Mouse (Mus musculus) embryonic facial prominence, embryonic 13.5 days (tissue): ENCODE measurements at regions not wholly inside any gene's neighbourhood (a gene's known extent, or its start where the extent isn't known, plus 50 kb on each side); places are given as distances from the start of the nearest gene placed in this dataset.
"Not testable (repeated sequence)": the region's sequence is repeated elsewhere in the genome, so short reads cannot be mapped to it uniquely, and the experiment has no call there.

ENCODE experiments used
- ATAC-seq: fragments of 200-750 bp; cut with Nextera tagmentation; 2 replicates; pipeline ENCODE4 v1.8.0; 2017; ENCODE audit warnings: low read depth; ENCODE audit not compliant: insufficient number of reproducible peaks, insufficient read depth, low FRiP score, low TSS enrichment
- H3K27ac ChIP-seq: fragments of 300-500 bp; sonication (generic); 2 replicates; pipeline ENCODE4 v1.5.1; 2015; ENCODE audit warnings: moderate library complexity, mild to moderate bottlenecking, inconsistent platforms
- H3K27me3 ChIP-seq: fragments of 300-500 bp; sonication (generic); 2 replicates; pipeline ENCODE4 v1.6.1; 2015; ENCODE audit warnings: mild to moderate bottlenecking, inconsistent platforms
- H3K36me3 ChIP-seq: fragments of 300-500 bp; sonication (generic); 2 replicates; pipeline ENCODE4 v1.6.1; 2015; ENCODE audit warnings: mild to moderate bottlenecking, inconsistent platforms
- H3K4me1 ChIP-seq: fragments of 300-500 bp; sonication (generic); 2 replicates; pipeline ENCODE4 v1.6.1; 2015; ENCODE audit warnings: inconsistent platforms
- H3K4me2 ChIP-seq: fragments of 300-500 bp; sonication (generic); 2 replicates; pipeline ENCODE4 v1.6.1; 2015; ENCODE audit warnings: moderate library complexity, mild to moderate bottlenecking, inconsistent platforms
- H3K4me3 ChIP-seq: fragments of 300-500 bp; sonication (generic); 2 replicates; pipeline ENCODE4 v1.5.1; 2015; ENCODE audit warnings: mild to moderate bottlenecking, inconsistent platforms
- H3K9ac ChIP-seq: fragments of 300-500 bp; sonication (generic); 2 replicates; pipeline ENCODE4 v1.6.1; 2015; ENCODE audit warnings: mild to moderate bottlenecking, inconsistent platforms
- H3K9me3 ChIP-seq: fragments of 300-500 bp; sonication (generic); 2 replicates; pipeline ENCODE4 v1.6.1; 2016; ENCODE audit warnings: inconsistent platforms
- WGBS: fragments of 180-500 bp; shearing (Covaris S2); methylation state at CpG from one replicate; pipeline ENCODE4 v1.1.7; 2015; ENCODE audit warnings: mixed read lengths; 5-methylcytosine and 5-hydroxymethylcytosine counted together

- Histone ChIP-seq H3K4me3 (no peak overlapping the region), H3K36me3 (no peaks in the 10 kb centered on the region), H3K27ac (no peak overlapping the region), H3K9me3 (no peaks in the 10 kb centered on the region), H3K4me2 (no peak overlapping the region), H3K4me1 (no peaks in the 10 kb centered on the region), H3K9ac (no peak overlapping the region), H3K27me3 (peaks cover 78% of the 10 kb centered on the region)
- 56% methylated on average over 8 of the region's 8 CpGs for WGBS
- no peak for ATAC-seq
Measured at GRCm38 (mm10) chr8:12451857-12452256, 56.8 kb downstream of the Sox1 start.

DNA sequence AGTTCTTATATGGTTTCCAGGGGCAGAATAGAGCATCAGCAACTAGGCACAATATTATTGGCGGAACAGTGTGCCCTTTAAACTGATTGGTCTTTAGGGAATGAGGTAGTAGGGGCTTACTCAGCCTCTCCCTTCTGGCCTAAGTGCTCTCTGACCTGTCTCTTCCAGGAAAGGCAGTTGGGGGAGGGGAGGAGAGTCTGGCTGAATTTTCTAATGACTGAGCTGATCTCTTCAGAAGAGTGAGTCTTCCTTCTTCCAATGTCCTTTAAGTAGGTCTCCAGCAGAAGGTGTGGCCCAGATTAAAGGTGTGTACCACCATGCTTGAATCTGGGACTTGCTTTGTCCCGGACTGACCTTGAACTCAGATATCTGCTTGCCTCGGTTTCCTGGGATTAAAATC is 60.3 kb downstream of the Sox1 start:
- H3K4me2 ChIP-seq, H3K9me3 ChIP-seq, H3K4me3 ChIP-seq, H3K36me3 ChIP-seq, H3K9ac ChIP-seq, H3K4me1 ChIP-seq, ATAC-seq, H3K27ac ChIP-seq: not testable (repeated sequence)
- WGBS, result 91% methylated on average over 3 of the region's 3 CpGs
- peaks cover 82% of the 10 kb centered on the region for H3K27me3 ChIP-seq

DNA sequence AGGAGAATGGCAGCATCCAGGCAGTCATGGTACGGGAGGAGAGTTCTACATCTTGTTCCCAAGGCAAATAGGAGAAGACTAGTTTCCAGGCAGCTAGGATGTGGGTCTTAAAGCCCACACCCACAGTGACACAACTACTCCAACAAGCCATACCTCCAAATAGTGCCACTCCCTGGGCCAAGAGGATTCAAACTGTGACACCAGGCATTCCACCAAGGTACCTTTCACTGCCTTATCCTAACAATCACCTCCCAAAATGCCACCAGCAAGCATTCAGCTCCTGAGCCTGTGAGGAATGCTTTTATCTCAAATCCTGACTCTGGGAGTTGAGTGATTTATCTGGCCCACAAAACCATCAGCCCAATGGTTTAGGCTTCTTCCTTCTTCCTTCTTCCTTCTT is 61.2 kb downstream of the Sox1 start:
- Histone ChIP-seq H3K4me3 (no peak overlapping the region), H3K36me3 (no peaks in the 10 kb centered on the region), H3K4me1 (no peaks in the 10 kb centered on the region), H3K27me3 (peaks cover 87% of the 10 kb centered on the region), H3K27ac (no peak overlapping the region), H3K9ac (no peak overlapping the region), H3K9me3 (no peaks in the 10 kb centered on the region), H3K4me2 (no peak overlapping the region)
- WGBS, result 94% methylated on average over 1 of the region's 1 CpGs
- no peak for ATAC-seq

DNA sequence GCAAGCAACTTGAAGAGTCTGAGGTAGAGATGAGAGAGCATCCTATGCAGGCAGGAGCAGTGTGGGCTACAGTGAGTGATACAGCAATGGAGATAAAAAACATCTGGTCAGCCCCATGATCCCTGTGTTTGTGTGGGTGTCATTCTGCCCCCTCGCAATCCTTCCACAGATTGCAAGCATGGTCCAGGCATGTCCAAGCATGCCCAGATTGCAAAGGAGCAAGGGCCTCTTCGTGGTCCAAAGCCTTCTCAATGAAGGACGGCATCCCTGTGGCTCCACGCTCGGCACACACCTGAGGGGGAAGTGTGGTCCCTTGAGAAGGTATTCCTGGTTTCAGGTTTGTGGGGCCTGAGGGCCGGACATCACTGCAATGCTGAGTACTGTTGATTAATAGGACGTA is 61.9 kb downstream of the Sox1 start:
- no peaks in the 10 kb centered on the region for H3K9me3 ChIP-seq
- H3K36me3 ChIP-seq, result no peaks in the 10 kb centered on the region
- H3K4me1 ChIP-seq, result no peaks in the 10 kb centered on the region
- ATAC-seq, result no peak
- H3K4me2 ChIP-seq, result no peak overlapping the region
- peaks cover 88% of the 10 kb centered on the region for H3K27me3 ChIP-seq
- no peak overlapping the region for H3K4me3 ChIP-seq
- H3K9ac ChIP-seq, result no peak overlapping the region
- 61% methylated on average over 7 of the region's 7 CpGs for WGBS
- H3K27ac ChIP-seq, result no peak overlapping the region

DNA sequence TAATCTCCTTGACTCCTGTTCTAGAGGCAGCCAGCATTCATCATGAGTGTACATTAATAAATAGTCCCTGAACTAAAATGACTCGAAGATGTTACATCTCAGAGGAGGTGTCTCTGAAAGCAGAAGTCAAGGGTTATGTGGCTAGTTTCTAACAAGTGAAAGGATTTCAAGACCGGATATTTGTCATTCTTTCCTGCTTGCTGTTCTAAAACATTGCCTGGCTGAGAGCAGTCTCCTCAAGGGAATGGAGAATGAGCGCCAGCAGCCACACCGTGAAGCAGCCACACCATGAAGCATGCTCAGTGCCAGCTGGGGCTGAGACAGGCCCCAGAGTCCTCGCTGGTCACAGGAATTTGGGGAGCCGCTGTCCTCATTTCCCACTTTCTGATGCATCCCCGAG is 71.8 kb downstream of the Sox1 start:
- no peak overlapping the region for H3K27ac ChIP-seq
- ATAC-seq, result no peak
- no peaks in the 10 kb centered on the region for H3K9me3 ChIP-seq
- no peak overlapping the region for H3K4me2 ChIP-seq
- no peaks in the 10 kb centered on the region for H3K36me3 ChIP-seq
- WGBS, result 63% methylated on average over 7 of the region's 7 CpGs
- H3K9ac ChIP-seq, result no peak overlapping the region
- H3K4me1 ChIP-seq, result peaks cover 23% of the 10 kb centered on the region
- no peak overlapping the region for H3K4me3 ChIP-seq
- peaks cover 92% of the 10 kb centered on the region for H3K27me3 ChIP-seq

DNA sequence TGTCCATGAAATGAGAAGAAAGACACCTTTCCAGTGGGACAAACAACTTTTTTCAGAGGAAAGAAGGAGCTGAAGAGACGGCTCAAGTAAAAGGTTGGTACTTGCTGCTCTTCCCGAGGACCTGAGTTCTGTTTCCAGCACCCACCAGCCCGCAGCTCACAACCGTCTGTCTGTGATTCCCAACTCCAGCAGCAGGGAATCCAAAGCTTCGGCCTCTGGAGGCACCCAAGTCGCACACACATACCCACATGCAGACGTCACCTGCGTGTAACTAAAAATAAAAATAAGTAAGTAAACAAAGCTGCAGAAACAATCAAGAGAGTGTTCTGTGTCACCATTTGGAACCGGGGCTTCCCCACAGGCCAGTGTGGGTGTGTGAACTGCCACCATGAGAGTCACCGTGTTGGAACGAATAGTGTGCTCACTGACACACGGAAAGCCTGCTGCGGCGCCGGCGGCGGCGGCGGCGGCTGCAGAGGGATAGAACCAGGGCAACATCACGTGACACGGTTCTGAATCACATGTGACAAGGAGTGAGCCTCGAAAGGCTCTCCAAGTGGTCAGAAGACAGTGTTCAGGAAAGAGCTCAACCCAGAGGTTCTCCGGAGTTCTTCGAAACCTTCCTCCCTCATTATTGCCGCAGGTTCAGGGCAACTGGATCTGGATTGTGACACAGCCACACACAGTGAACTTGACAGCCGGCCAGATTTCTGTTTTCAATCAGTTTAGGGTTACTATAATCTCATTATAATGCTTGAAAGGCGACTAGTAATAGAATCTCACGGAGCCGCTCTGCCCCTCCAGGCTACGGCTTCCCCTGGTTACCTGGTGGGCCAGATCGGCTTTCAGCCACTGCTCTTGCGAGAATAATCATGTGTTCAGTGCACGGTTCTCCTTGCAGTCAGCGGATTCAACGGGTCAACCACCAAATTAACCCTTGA is 72.6 kb downstream of the Sox1 start:
- H3K4me2 ChIP-seq, result peak overlapping the region; percentile 35
- ATAC-seq, result peak; percentile 41; the same call in 1 of the 2 replicates
- H3K27me3 ChIP-seq, result peaks cover 94% of the 10 kb centered on the region
- H3K36me3 ChIP-seq, result no peaks in the 10 kb centered on the region
- H3K4me1 ChIP-seq, result peaks cover 23% of the 10 kb centered on the region
- 44% methylated on average over 36 of the region's 36 CpGs for WGBS
- H3K9me3 ChIP-seq, result no peaks in the 10 kb centered on the region
- no peak overlapping the region for H3K9ac ChIP-seq
- no peak overlapping the region for H3K27ac ChIP-seq
- H3K4me3 ChIP-seq, result no peak overlapping the region

- Histone ChIP-seq H3K9ac (no peak overlapping the region), H3K27me3 (peaks cover 94% of the 10 kb centered on the region), H3K27ac (no peak overlapping the region)
Measured at GRCm38 (mm10) chr8:12477449-12478401, 82.6 kb downstream of the Sox1 start.

GRCm38 (mm10) chr8:12481918-12482317 is 86.8 kb downstream of the Sox1 start:
- no peak overlapping the region for H3K27ac ChIP-seq
- peaks cover 7% of the 10 kb centered on the region; the same call in 1 of the 2 replicates for H3K4me1 ChIP-seq
- WGBS, result 52% methylated on average over 14 of the region's 14 CpGs
- H3K36me3 ChIP-seq, result no peaks in the 10 kb centered on the region
- H3K4me2 ChIP-seq, result no peak overlapping the region
- no peak overlapping the region for H3K9ac ChIP-seq
- H3K27me3 ChIP-seq, result peaks cover 97% of the 10 kb centered on the region
- peaks cover 2% of the 10 kb centered on the region; the same call in 1 of the 2 replicates for H3K9me3 ChIP-seq
- no peak for ATAC-seq
- H3K4me3 ChIP-seq, result no peak overlapping the region

More at GRCm38 (mm10) chr8:12477449-12478401, 82.6 kb downstream of the Sox1 start:
- H3K4me1 ChIP-seq, result peaks cover 7% of the 10 kb centered on the region; the same call in 1 of the 2 replicates
- no peaks in the 10 kb centered on the region for H3K36me3 ChIP-seq
- peak overlapping the region; percentile 31 for H3K4me3 ChIP-seq
- H3K4me2 ChIP-seq, result peak overlapping the region; percentile 53
- WGBS, result 9% methylated on average over 39 of the region's 39 CpGs
- H3K9me3 ChIP-seq, result peaks cover 5% of the 10 kb centered on the region; the same call in 1 of the 2 replicates
- no peak for ATAC-seq

DNA sequence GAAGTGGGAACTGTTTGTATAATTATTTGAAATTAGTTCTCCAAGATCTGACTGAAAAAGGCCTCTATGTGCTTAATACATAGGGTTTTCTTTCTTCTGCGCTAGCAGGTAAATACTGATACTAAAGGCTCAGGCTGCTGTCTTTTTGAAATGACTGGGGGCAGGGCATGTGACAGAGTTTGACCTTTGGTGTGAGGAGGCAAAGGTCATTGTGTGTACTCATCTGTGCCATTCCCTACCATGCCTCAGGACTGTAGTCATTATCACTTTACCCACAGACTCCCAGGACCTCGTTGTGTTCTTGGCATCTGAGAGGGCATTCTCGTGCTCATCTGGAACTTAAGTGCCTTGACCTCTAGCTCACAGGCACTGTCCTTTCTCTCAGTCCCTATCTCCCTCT is 88.5 kb downstream of the Sox1 start:
- ATAC-seq, result no peak
- WGBS, result 64% methylated on average over 3 of the region's 3 CpGs
- H3K4me3 ChIP-seq, result no peak overlapping the region
- H3K27me3 ChIP-seq, result peaks cover 97% of the 10 kb centered on the region
- no peaks in the 10 kb centered on the region for H3K36me3 ChIP-seq
- no peak overlapping the region for H3K4me2 ChIP-seq
- H3K4me1 ChIP-seq, result no peaks in the 10 kb centered on the region
- H3K27ac ChIP-seq, result no peak overlapping the region
- no peaks in the 10 kb centered on the region for H3K9me3 ChIP-seq
- H3K9ac ChIP-seq, result no peak overlapping the region

GRCm38 (mm10) chr8:12485326-12485725 is 87.5 kb upstream of the Spaca7 start:
- 65% methylated on average over 7 of the region's 7 CpGs for WGBS
- Histone ChIP-seq H3K27ac (no peak overlapping the region), H3K9ac (no peak overlapping the region), H3K27me3 (peaks cover 89% of the 10 kb centered on the region), H3K36me3 (no peaks in the 10 kb centered on the region), H3K9me3 (no peaks in the 10 kb centered on the region), H3K4me2 (no peak overlapping the region), H3K4me3 (no peak overlapping the region), H3K4me1 (no peaks in the 10 kb centered on the region)
- ATAC-seq, result no peak

DNA sequence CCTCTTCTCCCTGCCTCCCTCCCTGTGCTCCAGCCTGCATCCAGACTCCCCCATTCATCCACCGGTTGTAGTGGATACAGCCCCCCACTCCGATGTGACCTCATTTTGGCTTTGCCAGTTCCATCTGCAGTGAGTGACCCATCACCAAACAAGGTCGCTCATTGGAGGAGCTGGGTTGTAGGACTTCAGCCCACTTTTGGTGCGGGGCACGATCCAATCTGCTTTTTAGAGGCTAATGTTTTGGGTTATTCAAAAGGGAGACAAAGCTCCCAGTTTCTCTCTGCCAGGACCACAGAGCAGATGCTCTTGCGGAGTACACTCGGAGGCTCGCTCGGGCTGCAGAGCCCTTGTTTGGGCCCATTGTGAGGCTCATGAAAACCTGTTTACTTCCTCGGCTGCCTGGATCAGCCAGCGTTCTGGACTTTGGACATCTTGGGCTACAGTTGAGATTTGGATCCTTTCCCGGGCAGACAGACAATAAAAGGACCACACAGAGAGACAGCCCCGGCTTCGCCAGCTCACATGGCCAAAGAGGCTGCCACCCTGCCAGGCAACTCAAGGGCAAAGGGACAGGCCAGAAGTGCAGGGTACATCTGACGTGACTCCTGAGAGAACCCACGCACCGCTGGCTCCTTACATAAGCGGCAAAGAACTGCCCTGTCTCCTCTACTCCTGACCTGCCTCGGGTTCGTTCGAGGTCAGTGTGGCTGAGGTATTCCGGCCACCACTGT is 86.3 kb upstream of the Spaca7 start:
- H3K4me3 ChIP-seq, result no peak overlapping the region
- H3K4me1 ChIP-seq, result no peaks in the 10 kb centered on the region
- ATAC-seq, result no peak
- no peak overlapping the region for H3K4me2 ChIP-seq
- no peak overlapping the region for H3K9ac ChIP-seq
- WGBS, result 74% methylated on average over 22 of the region's 22 CpGs
- no peaks in the 10 kb centered on the region for H3K9me3 ChIP-seq
- H3K36me3 ChIP-seq, result no peaks in the 10 kb centered on the region
- peaks cover 83% of the 10 kb centered on the region for H3K27me3 ChIP-seq
- H3K27ac ChIP-seq, result no peak overlapping the region
